Mouse (Mus musculus): ENCODE measurements around the gene Adamts13.

Gene Adamts13

DNA sequence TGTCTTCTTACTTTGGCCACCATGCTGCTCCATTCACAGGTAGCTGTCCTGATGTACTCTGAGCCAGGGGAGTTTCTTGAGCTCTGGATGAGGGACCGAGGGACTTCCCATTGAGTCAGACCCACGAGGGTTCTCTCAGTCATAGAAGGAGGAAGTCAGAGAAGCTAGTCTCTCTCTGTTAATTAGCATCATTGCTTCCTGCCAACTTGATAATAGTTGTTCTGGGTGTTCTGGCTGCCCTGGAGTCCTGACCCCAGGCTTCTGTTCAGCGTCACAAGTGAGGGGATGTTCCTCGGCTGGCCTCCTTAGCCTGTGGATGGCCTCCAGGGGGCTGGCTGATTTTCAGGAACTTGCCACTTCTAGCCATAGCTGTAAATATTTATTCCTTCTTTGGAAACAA, 744 bp downstream of the Adamts13 start:
- no peak for DNase-seq

DNA sequence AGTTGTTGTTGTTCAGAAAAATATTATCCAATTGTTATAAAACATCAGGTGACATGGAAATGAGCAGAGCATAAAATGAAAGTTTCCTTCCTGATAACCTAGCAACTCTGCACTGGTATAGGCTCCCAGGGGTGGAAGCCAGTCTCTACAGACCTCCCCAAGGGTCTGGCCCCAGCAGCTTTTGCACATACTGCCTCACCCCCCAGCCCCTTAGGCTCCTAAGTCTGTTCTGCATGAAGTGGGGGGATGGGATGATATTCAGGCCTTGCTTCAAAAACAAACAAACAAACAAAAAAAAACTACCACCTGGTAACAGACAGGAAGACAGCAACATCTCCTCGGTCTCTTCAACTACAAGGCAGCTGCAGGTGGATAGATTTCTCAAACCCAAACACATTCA, 7.1 kb downstream of the Adamts13 start:
- DNase-seq: no peak

DNA sequence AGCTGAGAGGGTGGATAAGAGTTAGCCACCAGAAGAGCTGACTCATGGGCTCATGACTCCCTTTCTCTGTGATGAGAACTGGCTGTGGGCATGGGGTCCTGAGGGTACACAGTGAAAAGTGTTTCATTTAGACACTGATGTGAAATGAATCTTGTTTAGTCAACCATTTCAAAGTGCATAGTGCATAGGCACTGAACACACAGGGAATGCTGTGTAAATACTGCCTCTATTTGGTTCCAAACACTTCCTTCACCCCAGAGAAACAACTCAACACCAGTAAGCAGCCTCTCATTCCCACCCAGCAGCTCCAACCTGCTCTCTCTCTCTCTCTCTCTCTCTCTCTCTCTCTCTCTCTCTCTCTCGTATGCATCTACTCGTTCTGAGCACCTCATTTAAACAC, 11.0 kb downstream of the Adamts13 start:
- no peak for DNase-seq

DNA sequence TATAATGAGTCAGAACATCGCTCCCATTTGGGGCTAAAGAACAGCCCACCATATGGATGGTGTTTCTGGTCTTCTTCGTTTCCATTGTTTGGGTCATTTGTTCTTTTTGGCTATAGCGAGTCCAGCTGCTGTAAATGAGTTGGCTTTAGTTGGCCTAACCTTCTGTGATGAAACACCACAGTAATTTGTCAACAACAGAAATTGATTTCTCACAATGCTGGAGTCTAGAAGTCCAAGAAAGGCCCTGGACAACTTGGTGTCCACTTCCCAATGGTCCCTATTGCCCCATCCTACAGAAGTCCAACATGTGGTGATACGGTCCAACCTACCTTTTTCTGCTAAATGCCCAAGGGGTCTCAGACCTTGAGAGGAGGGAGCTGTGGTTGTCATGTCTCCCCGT, 11.4 kb downstream of the Adamts13 start:
- DNase-seq: no peak

DNA sequence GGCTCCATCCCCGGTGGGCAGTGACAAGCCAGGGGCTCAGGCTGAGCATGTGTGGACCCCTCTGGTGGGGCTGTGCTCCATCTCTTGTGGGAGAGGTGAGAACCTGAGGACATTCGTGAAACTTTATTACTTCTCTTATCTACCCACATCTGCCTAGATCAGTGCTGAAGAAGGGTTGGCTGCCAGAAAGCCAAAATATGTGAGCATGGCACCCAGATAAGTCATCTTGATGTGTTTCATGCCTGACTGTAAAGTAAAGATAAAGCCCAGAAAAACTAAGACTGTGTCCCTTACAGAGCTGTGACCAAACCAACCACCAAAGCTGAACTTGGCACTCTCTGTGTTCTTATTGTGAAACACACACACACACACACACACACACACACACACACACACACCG, 20.7 kb downstream of the Adamts13 start:
- no peak for DNase-seq

- DNase-seq: no peak
These were observed 24.3 kb downstream of the Adamts13 start for GRCm38 (mm10) chr2:26997498-26997897.

GRCm38 (mm10) chr2:26997993-26998392, 24.8 kb downstream of the Adamts13 start:
- no peak for DNase-seq

- no peak for DNase-seq
These were observed 33.0 kb downstream of the Adamts13 start for GRCm38 (mm10) chr2:27006255-27006654.

DNA sequence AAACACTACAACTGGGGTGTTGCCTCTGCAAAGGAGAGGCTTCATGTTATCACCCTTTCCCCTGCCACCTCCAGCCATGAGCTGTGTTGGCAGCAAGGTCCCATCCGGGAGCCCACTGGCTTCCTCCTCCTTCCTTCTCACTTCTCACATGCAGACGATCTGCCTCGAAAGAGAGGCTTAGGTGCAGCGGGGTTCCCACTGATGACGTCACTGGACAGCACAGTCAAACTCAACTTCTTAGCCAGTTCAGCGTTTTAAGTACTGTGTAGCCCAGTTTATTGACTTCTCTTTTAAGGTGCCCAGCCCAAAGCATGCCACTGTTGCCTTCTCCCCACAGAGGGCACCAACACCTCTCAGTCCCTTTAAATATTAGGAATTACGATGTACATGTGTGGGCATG, 34.5 kb downstream of the Adamts13 start:
- DNase-seq: no peak

- peak; percentile 92 to 93 for DNase-seq
These were observed 36.6 kb downstream of the Adamts13 start, which contains the start of gene Cacfd1 for GRCm38 (mm10) chr2:27009714-27010244. Gene Cacfd1, plus strand, starts transcription at chr2:27009926.

- DNase-seq: peak; percentile 87 to 90
These were observed 44.6 kb downstream of the Adamts13 start for GRCm38 (mm10) chr2:27017802-27018201.

DNA sequence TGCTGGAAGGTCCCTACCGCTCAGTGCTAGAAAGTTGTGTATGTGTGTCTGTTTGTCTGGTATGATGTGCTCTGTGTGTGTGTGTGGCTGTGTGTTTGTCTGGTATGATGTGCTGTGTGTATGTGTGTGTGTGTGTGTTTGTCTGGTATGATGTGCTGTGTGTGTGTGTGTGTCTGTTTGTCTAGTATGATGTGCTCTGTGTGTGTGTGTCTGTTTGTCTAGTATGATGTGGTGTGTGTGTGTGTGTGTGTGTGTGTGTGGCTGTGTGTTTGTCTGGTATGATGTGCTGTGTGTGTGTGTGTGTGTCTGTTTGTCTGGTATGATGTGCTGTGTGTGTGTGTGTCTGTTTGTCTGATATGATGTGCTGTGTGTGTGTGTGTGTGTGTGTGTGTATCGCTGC, 46.3 kb downstream of the Adamts13 start:
- no peak for DNase-seq

DNA sequence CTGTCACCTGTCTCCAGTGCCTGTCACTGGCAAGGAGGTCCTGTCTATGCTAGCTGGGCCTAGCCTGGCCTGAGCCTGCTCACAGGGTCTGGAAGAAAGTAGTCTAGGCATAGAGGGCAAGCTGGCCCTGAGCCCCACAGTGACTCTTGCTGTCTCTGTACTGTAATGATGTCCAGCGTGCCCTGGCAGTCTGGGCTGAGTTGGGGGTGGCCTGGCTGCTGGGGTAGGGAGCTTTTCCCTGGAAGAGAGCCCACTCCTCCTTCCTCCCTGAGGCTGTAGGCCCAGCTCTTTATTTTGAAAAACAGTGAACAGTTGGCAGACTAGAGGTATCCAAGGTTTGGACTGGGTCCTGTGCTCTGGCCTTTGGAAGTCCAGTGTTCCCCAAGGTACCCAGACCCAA, 47.9 kb downstream of the Adamts13 start:
- peak in 1 of 2 experiments; percentile 52 for DNase-seq

DNA sequence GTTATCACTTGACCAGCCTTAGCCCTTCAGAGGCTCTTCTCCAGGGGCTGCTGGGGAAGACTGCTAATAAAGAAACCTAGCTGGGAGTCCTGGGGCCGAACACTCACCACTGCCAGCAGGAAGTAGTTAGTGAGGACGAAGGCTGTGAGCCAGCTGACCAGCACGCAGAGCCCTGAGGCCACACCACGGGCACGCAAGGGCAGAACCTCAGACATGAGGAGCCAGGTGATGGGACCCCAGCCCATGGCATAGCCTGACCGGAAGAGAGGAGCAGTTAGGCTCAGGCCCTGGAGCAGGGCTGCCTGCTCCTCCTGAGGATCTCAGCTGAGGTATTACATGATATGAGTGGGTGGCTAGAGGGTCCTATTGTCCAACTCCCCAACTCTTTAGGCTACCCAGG, 49.4 kb downstream of the Adamts13 start:
- peak in 1 of 2 experiments; percentile 18 for DNase-seq

GRCm38 (mm10) chr2:27024136-27024535, 50.9 kb downstream of the Adamts13 start:
- no peak for DNase-seq

GRCm38 (mm10) chr2:27025545-27025944, 52.3 kb downstream of the Adamts13 start:
- DNase-seq: no peak

GRCm38 (mm10) chr2:27026332-27026731, 53.1 kb downstream of the Adamts13 start:
- DNase-seq: no peak

GRCm38 (mm10) chr2:27026857-27027617, 53.8 kb downstream of the Adamts13 start:
- DNase-seq: peak; percentile 64 to 67

DNA sequence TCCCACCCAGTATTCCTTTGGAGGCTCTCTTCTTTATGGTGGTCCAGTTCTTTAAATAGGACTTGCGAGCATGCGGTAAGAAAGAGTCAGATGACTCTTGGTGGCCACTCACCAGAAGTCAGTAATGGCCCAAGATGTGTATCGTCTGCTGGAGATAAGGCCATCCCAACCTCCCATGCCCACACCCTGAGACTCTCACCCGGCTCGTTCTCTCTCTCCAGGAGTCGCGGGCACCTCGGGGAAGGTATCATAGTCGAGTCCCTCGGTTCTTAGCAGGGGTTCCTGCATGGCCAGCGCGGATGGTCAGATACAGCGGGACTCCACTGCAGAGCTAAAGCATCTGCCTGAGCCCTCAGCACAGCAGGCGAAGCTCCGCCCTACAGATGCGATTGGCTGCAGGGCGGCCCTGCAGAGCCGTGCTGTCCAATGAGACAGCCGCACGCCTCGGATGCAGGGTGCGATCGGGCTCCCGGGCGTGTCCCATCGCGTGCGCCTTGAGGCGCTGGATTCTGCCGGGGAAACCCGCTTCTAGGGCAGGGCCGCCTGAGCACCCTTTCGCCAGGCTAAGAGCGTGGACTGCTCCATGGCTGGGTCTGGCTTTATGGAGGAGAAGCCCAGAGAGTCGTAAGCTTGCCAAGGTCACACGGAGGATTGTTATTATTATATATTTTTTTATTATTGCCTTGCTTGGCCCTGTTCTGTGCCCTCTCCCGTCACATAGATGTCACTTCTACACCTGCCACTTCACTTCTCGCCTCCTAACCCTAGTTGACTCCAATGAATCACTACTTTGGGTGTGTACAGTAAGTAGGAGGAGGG, 54.6 kb downstream of the Adamts13 start, which contains the start of gene Slc2a6:
Slc2a6 (minus strand) TSS at position 381 of the 819 bp plus-strand sequence.
- DNase-seq: peak; percentile 92 to 94

DNA sequence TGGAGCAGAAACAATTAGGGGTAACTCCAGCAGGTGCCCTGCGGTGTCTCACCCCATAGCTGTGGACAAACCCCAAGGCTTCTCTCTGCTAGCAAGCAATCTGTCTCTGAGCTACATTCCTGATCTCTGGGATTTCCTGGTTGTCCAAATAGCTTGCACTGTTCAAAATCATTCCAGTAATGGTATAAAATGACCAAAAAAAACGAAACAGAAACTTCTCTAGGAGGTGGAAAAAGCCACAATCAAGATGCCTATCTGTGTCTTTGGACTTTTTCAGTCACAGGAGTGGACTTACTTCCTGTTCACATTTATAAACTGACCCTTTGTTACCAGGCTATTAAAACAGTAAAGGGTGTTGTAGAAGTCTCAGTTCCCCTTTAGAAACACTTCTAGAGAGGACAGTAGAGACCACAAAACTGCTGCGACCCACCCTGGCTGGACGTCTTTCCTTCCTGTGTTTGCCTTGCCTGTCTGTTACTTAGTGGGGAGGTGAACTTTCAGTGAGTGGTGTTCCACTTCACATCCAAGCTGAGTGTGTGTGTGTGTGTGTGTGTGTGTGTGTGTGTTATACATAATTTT, 55.3 kb downstream of the Adamts13 start:
- no peak for DNase-seq

DNA sequence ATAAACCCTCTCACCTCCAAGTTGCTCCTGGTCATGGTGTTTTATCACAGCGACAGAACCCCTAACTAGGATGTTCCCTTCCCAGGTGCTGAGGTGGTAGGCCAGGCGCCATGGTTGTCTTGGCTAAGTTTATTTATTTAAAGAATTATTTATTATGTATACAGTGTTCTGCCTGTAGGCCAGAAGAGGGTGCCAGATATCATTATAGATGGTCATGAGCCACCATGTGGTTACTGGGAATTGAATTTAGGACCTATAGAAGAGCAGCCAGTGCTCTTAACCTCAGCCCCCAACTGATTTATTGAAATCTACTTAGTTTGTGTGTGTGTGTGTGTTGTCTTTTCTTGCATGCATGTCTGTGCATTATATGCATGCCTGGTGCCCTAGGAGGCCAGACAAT, 59.1 kb downstream of the Adamts13 start:
- DNase-seq: no peak

DNA sequence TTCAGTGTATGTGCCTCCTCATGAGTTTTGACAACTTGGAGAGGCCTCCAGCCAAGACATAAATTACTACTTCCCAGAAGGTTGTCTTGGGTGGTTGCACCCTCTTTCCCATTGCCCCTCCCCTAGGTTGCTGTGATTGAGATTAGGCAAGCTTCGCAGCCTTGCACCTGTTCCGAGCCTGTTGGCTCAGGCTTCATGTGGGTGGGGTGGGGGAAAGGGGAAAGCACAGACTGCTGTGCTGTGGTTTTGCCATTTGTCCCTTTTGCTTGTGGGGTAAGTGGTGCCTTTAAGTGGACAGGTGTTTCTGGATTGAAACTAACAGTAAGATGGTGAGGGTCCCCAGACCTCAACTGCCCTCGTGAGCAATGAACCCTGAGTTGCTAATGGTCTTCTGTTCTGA, 62.8 kb downstream of the Adamts13 start:
- DNase-seq: no peak

DNA sequence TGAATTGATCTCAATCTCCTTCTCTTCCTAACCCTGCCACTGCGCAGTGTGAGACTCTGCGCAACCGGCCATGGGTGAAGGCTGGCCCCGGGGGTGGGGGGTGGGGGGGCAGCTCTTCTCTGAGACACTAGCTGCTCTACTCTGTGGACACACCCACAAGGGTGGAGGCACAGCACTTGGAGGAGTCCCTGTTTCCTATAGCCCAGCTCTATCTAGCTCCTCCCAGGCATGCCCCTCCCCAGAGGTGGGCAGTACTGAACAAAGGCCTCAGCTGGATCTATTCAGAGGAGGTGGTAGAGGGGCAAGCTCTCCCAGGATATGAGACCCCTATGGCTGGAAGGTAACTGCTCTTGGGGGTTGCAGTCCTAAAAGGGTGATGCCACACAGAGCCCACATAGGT, 63.8 kb downstream of the Adamts13 start:
- DNase-seq: no peak

Data from cerebellum, postnatal 10 days (tissue).